Mouse (Mus musculus): ENCODE data around the gene Gm20219. TPM values are rescaled to one million over a fixed set of nuclear protein-coding genes. Genes with fewer than 3 reads are reported as not detected.
A peak's percentile ranks its signal among the peaks of the same experiment; 100 is the strongest.

Gm20219 gene
- total RNA-seq (2012; rRNA removed) = 0.62 and 0.65 TPM in 2 replicates
- 1 to 10 TPM in 1 of 2 experiments, not detected in 1; 3.1 TPM for polyA plus RNA-seq (2012; ENCODE audit: insufficient read depth in 1 of 2, insufficient read length in 2 of 2, low read depth in 1 of 2, low replicate concordance in 2 of 2, missing spikeins in 1 of 2)

GRCm38 (mm10) chr17:56554122-56554551 lies at the start of gene Gm20219:
Gene Gm20219 (minus strand): TSS chr17:56554387.
- Histone ChIP-seq H3K4me1 (ENCODE audit: control insufficient read depth in 1 of 2, insufficient read depth in 2 of 2, low read length in 2 of 2) (no peaks in the 10 kb centered on the region), H3K27ac (ENCODE audit: control insufficient read depth, low read depth, low read length) (no peak within 1 kb of the TSS), H3K9ac (ENCODE audit: control insufficient read depth, low read depth, low read length, poor library complexity, severe bottlenecking) (no peak within 1 kb of the TSS), H3K27me3 (ENCODE audit: control insufficient read depth in 1 of 2, insufficient read depth in 2 of 2, low read length in 2 of 2) (no peaks in the 10 kb centered on the region), H3K4me3 (ENCODE audit: control insufficient read depth in 1 of 2, insufficient read depth in 1 of 2, low read depth in 2 of 2, low read length in 2 of 2) (no peak within 1 kb of the TSS), H3K79me2 (ENCODE audit: control insufficient read depth, insufficient read depth, low read length, poor library complexity) (no peaks in the 10 kb centered on the region), H3K36me3 (ENCODE audit: control insufficient read depth in 1 of 2, insufficient read depth in 2 of 2, low read length in 2 of 2) (no peaks in the 10 kb centered on the region), H3K9me3 (replicated peaks; ENCODE audit: insufficient read depth, low read length) (no peaks in the 10 kb centered on the region)
- no peak for DNase-seq (ENCODE audit: low read depth, low spot score)
- TF ChIP-seq ZKSCAN1 (IDR thresholded peaks at IDR 0.05; ENCODE audit: low read depth, low read length) = no peak
- no peak for TF ChIP-seq SIN3A (IDR thresholded peaks at IDR 0.05; ENCODE audit: low read length)
- no peak for TF ChIP-seq CHD2 (IDR thresholded peaks at IDR 0.05; ENCODE audit: low read length)
- no peak for TF ChIP-seq MXI1 (IDR thresholded peaks at IDR 0.05; ENCODE audit: low read depth, low read length)
- no peak for TF ChIP-seq RCOR1 (IDR thresholded peaks at IDR 0.05; ENCODE audit: low read depth, low read length)
- no peak for TF ChIP-seq RAD21 (IDR thresholded peaks at IDR 0.05; ENCODE audit: low read depth, low read length)
- TF ChIP-seq POLR2AphosphoS2 (IDR thresholded peaks at IDR 0.05; ENCODE audit: low read length) = no peak; the same call in 1 of the 2 replicates
- TF ChIP-seq CHD1 (IDR thresholded peaks at IDR 0.05; ENCODE audit: low read depth, low read length) = no peak
- TF ChIP-seq KAT2A (conservative IDR thresholded peaks at IDR 0.05; ENCODE audit: low read depth, low read length) = no peak
- no peak for TF ChIP-seq EP300 (IDR thresholded peaks at IDR 0.05; ENCODE audit: low read depth in 1 of 2, low read length in 2 of 2)
- TF ChIP-seq BHLHE40 (IDR thresholded peaks at IDR 0.05; ENCODE audit: borderline replicate concordance, low read depth, low read length) = no peak
- no peak for TF ChIP-seq ZC3H11A (IDR thresholded peaks at IDR 0.05; ENCODE audit: low read depth, low read length)
- no peak for TF ChIP-seq TBP (IDR thresholded peaks at IDR 0.05; ENCODE audit: low read depth, low read length)
- no peak for TF ChIP-seq UBTF (IDR thresholded peaks at IDR 0.05; ENCODE audit: borderline replicate concordance, insufficient read depth, low read depth, low read length)
- TF ChIP-seq GABPA (IDR thresholded peaks at IDR 0.05; ENCODE audit: low read depth, low read length) = no peak
- no peak for TF ChIP-seq E2F4 (IDR thresholded peaks at IDR 0.05; ENCODE audit: borderline replicate concordance, low read depth, low read length)
- TF ChIP-seq NRF1 (IDR thresholded peaks at IDR 0.05; ENCODE audit: insufficient read depth, low read depth, low read length, poor library complexity, severe bottlenecking) = no peak
- no peak for TF ChIP-seq ELF1 (IDR thresholded peaks at IDR 0.05; ENCODE audit: low read depth, low read length)
- TF ChIP-seq GATA1 (IDR thresholded peaks at IDR 0.05; ENCODE audit: low read depth, low read length) = no peak
- no peak for TF ChIP-seq MYB (IDR thresholded peaks at IDR 0.05; ENCODE audit: low read depth, low read length)

GRCm38 (mm10) chr17:56604070-56604380 lies 49.8 kb upstream of the Gm20219 start:
- Histone ChIP-seq H3K9ac (ENCODE audit: control insufficient read depth, low read depth, low read length, poor library complexity, severe bottlenecking) (no peak overlapping the region), H3K9me3 (replicated peaks; ENCODE audit: insufficient read depth, low read length) (no peaks in the 10 kb centered on the region), H3K27me3 (ENCODE audit: control insufficient read depth in 1 of 2, insufficient read depth in 2 of 2, low read length in 2 of 2) (no peaks in the 10 kb centered on the region), H3K36me3 (ENCODE audit: control insufficient read depth in 1 of 2, insufficient read depth in 2 of 2, low read length in 2 of 2) (peaks cover 4 to 21% of the 10 kb centered on the region in 2 experiments), H3K4me3 (ENCODE audit: control insufficient read depth in 1 of 2, insufficient read depth in 1 of 2, low read depth in 2 of 2, low read length in 2 of 2) (no peak overlapping the region), H3K4me1 (ENCODE audit: control insufficient read depth in 1 of 2, insufficient read depth in 2 of 2, low read length in 2 of 2) (no peaks in the 10 kb centered on the region; a peak in 1 of 4 replicates), H3K79me2 (ENCODE audit: control insufficient read depth, insufficient read depth, low read length, poor library complexity) (peaks cover 13% of the 10 kb centered on the region), H3K27ac (ENCODE audit: control insufficient read depth, low read depth, low read length) (no peak overlapping the region)
- DNase-seq (ENCODE audit: low read depth, low spot score) = no peak
- TF ChIP-seq ELF1 (IDR thresholded peaks at IDR 0.05; ENCODE audit: low read depth, low read length) (no peak), ZMIZ1 (IDR thresholded peaks at IDR 0.05; ENCODE audit: low read depth, low read length) (peak; percentile 29; the same call in 1 of the 2 replicates)

Measured in MEL (cell line).